Mouse (Mus musculus) forebrain, embryonic 16.5 days (tissue): ENCODE results near the gene Olfr1511. TPM values are rescaled to one million over a fixed set of nuclear protein-coding genes. Genes with fewer than 3 reads are reported as not detected.

Experiments
- polyA plus RNA-seq: library from polyadenylated mRNA; unstranded; fragments of >200 nt; fragmentation: Nextera tagmentation; extraction: Ambion mirVana; gene quantifications from 2 replicates; pipeline ENCODE4 v1.2.1, GENCODE M21; 2015

Olfr1511 gene
- polyA plus RNA-seq, 1 experiment from 2014 or later, result not detected

Other genes starting within 250 kb of the Olfr1511 start
- gene Supt16, start 200.0 kb downstream of the Olfr1511 start, polyA plus RNA-seq, result 55.8 and 67.3 TPM in 2 replicates
- gene Chd8, start 139.6 kb downstream of the Olfr1511 start, polyA plus RNA-seq, result 37.4 and 42.4 TPM in 2 replicates
- 52.1 and 60.2 TPM in 2 replicates for gene Tox4, start 118.2 kb downstream of the Olfr1511 start, polyA plus RNA-seq
- 54.9 and 56.8 TPM in 2 replicates for gene Rab2b, start 117.8 kb downstream of the Olfr1511 start, polyA plus RNA-seq
- gene Mettl3, start 92.3 kb downstream of the Olfr1511 start, polyA plus RNA-seq, result 53.3 and 55.7 TPM in 2 replicates
- gene Sall2, start 68.6 kb downstream of the Olfr1511 start, polyA plus RNA-seq, result 31.0 and 34.7 TPM in 2 replicates
- not detected in 2 replicates for gene Olfr1513, start 41.0 kb downstream of the Olfr1511 start, polyA plus RNA-seq
- not detected in 2 replicates for gene Olfr1512, start 18.2 kb downstream of the Olfr1511 start, polyA plus RNA-seq
- not detected in 2 replicates for gene Olfr1510, start 17.0 kb upstream of the Olfr1511 start, polyA plus RNA-seq
- not detected in 2 replicates for gene Olfr1509, start 45.6 kb upstream of the Olfr1511 start, polyA plus RNA-seq
- not detected in 2 replicates for gene Olfr1508, start 70.1 kb upstream of the Olfr1511 start, polyA plus RNA-seq
- gene Olfr1507, start 98.4 kb upstream of the Olfr1511 start, polyA plus RNA-seq, result not detected in 2 replicates